Mouse (Mus musculus) gastrocnemius, adult 2 months (tissue): ENCODE data around the gene Smn1. TPM values are rescaled to one million over a fixed set of nuclear protein-coding genes. Genes with fewer than 3 reads are reported as not detected.

Experiments
- DNase-seq: peaks from one replicate; pipeline ENCODE4 v3.0.0; 2022
- H3K27ac ChIP-seq: fragments of 200-600 bp; 2 replicates; pipeline ENCODE4 v1.8.1; 2022; ENCODE audit warnings: mild to moderate bottlenecking
- H3K4me3 ChIP-seq: fragments of 200-600 bp; 2 replicates; pipeline ENCODE4 v1.8.1; 2022; ENCODE audit warnings: mild to moderate bottlenecking, moderate library complexity
- CTCF ChIP-seq: fragments of 200-600 bp; IDR thresholded peaks from 2 replicates; pipeline ENCODE4 v1.8.1; 2022; ENCODE audit warnings: antibody characterized with exemption, mild to moderate bottlenecking, moderate library complexity
- intact Hi-C: fragments of 180-260 bp; cut with DNase I; formaldehyde crosslinking; loops from one replicate; pipeline ENCODE4 v1.15.1; 2025
- long read RNA-seq, 2 experiments: library from polyadenylated mRNA; stranded (forward); transcript quantifications; one replicate each; pipeline ENCODE4 v2.0.0; 2021
- total RNA-seq, 2 experiments: library from RNA; stranded (reverse); gene quantifications; 2 replicates each; pipeline ENCODE4 v1.2.3; 2021

Smn1 gene
- total RNA-seq = 10 to 100 TPM; 13.1 to 15.6 TPM
- long read RNA-seq, experiment 1, transcript Smn1-201 (9 exons, 1,222 nt) = major isoform, 16 of 16 reads
- long read RNA-seq, experiment 1, partial matches to known transcripts = 0 of 16 reads
- long read RNA-seq, experiment 1, other reads (novel, unspliced or antisense) = 0 of 16 reads
- long read RNA-seq, experiment 2, transcript Smn1-201 (9 exons, 1,222 nt) = major isoform, 7 of 11 reads
- long read RNA-seq, experiment 2, partial matches to known transcripts = 1 of 11 reads
- long read RNA-seq, experiment 2, other reads (novel, unspliced or antisense) = 3 of 11 reads

DNA sequence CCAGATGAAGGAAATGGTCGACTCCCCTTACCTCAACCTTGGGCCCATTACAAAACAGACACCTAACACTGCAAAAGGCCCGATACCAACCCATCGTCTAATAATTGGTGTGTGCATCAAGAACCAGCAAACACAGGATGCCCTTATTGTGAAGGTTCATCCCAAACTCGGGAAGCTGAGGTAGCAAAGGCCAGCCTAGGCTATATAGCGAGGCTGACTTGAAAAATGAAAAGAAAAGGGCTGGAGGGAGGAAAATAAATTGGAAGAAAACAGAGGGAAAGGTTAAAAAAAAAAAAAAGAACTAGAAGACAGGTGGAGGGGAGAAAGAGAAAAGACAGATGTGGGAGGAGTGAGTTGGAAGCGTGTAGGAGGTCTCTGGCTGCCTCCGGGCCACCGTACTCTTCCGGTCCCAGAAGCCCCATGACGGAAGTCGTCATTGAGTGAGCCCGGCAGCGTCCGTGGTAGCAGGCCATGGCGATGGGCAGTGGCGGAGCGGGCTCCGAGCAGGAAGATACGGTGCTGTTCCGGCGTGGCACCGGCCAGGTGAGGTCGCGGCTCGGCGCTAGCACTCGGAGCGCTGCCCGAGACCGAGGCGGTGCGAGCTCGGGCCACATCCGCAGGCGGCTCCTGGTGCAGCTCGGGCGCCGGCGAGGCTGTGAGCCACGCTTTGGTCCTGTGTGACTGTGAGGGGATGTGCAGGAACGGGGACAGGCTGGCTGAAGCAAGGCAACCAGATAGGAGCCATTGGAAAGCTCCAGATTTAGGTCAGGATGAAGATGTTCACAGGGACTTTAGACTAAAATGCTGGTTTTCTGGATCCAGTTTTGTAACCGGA is at the start of gene Smn1:
Gene Smn1, plus strand, starts transcription at position 430 of the 835 bp plus-strand sequence.
- intact Hi-C loops = loop anchor here (2.0 kb wide), 1 partner anchor 20 kb away; the partner anchor contains the start of gene Bdp1
- no peak for TF ChIP-seq CTCF
- peak within 1 kb of the TSS; percentile 99 for H3K4me3 ChIP-seq
- DNase-seq = peak; percentile 95
- H3K27ac ChIP-seq = peak within 1 kb of the TSS; percentile 80

DNA sequence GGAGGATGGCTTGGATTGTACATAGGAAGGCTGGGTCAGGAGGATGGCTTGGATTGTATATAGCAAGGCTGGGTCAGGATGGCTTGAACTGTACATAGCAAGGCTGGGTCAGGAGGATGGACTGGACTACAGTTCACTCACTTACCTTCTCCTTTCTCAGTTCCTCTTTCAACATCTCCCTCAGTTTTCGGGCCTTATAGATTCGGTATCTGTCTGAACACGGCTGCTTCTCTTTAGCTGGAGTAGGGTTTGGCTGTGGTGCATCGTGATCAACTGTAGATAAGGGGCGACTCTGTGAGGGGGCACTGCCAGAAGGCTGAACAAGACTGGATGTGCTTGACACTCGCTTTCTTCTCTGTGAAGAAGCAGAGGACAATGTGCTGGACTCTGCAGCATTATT is 25.8 kb upstream of the Smn1 start:
- H3K27ac ChIP-seq = no peak overlapping the region
- DNase-seq = no peak
- intact Hi-C loops = loop anchor here (5.0 kb wide), 1 partner anchor 72 kb away; no protein-coding TSS in a partner anchor
- TF ChIP-seq CTCF = no peak
- no peak overlapping the region for H3K4me3 ChIP-seq

- TF ChIP-seq CTCF = no peak
- DNase-seq = no peak
- H3K4me3 ChIP-seq = peak overlapping the region; percentile 85
- intact Hi-C loops = loop anchor here (10.0 kb wide), 1 partner anchor 552 kb away; the partner anchor contains the start of genes Ak6, Rad17 and Taf9
- peak overlapping the region; percentile 96 for H3K27ac ChIP-seq
These were observed 21.5 kb upstream of the Smn1 start for GRCm38 (mm10) chr13:100103052-100103658.

DNA sequence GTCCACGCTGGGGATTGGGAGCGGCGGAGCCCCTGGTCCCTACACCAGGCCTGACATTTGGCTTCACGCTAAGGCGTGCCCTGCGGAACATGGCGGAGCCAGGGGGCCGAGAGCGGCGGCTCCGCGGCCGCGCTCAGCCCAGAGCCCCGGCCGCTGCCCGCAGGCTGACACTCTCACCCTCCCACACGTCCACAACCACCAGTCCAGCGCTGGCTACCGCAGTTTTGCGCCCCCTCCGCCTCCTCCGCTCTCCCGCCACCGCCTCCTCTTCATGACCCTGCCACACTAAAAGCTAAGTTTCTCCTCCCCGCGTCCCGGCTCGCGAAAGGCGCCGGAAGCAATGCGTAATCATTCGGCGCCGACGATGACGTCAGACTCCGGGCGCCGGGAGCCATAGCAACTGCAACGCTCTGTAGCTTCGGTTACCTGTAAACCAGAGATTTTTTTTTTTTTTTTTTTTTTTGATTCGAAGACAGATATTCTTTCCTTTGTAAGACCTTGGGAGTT is 20.9 kb upstream of the Smn1 start, which contains the start of gene Bdp1:
Gene Bdp1, minus strand, starts transcription at position 323 of the 507 bp plus-strand sequence.
- H3K27ac ChIP-seq = peak within 1 kb of the TSS; percentile 96
- TF ChIP-seq CTCF = no peak
- intact Hi-C loops = loop anchor here (2.0 to 10.0 kb wide), 2 partner anchors 21 to 551 kb away; partner anchors contain the start of genes Ak6, Rad17, Smn1 and Taf9
- peak; percentile 95 for DNase-seq
- H3K4me3 ChIP-seq = peak within 1 kb of the TSS; percentile 85

GRCm38 (mm10) chr13:100107652-100108472 is 16.8 kb upstream of the Smn1 start, which contains the start of gene Serf1:
TSS of gene Serf1 (plus strand) at chr13:100108012.
- Histone ChIP-seq H3K4me3 (peak within 1 kb of the TSS; percentile 78), H3K27ac (peak within 1 kb of the TSS; percentile 72)
- TF ChIP-seq CTCF = no peak
- intact Hi-C loops = loop anchor here (10.0 kb wide), 1 partner anchor 547 kb away; the partner anchor contains the start of genes Ak6, Rad17 and Taf9
- DNase-seq = peak; percentile 88

DNA sequence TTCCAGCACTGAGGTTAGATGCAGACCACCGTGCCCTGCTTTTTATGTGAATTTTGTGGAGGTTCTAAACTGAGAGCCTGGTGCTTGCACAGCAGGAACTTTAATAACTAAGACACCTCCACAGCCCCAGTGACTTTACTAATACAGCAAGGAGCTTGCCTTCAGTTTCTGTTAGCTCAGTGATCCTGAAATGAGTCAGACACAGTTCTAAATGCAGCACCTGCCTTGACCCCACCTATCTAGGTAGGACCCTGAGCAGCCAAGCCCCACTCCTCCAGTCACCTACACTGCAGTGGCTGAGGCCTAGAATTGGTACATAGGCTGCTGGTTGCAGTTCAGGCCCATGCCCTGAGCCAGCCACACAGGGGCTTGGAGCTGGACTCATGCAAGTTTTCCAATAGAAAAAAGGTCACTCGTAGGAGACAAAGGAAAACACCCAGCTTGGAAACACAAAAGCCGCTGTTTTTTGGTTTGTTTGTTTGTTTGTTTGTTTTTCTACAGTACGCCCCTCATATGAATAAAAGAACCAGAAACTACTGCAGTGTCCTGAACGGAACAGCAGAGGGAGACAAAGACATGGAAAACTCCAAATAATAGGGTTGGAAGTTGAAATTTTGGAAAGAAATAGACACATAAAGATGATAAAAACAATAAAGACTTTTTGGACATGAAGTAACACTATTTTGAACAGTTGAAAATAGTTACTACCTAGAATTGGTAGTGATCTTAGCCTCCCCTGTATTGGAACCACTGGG is 12.3 kb upstream of the Smn1 start:
- TF ChIP-seq CTCF = peak; percentile 65

GRCm38 (mm10) chr13:100123970-100124369 is 682 bp upstream of the Smn1 start:
- intact Hi-C loops = loop anchor here (2.0 kb wide), 1 partner anchor 19 kb away; the partner anchor contains the start of gene Bdp1
- Histone ChIP-seq H3K4me3 (peak overlapping the region; percentile 99), H3K27ac (no peak overlapping the region; the same call in 1 of the 2 replicates)
- no peak for DNase-seq
- no peak for TF ChIP-seq CTCF

More for the DNA sequence above, 12.3 kb upstream of the Smn1 start:
- H3K4me3 ChIP-seq = no peak overlapping the region
- DNase-seq = no peak
- no peak overlapping the region for H3K27ac ChIP-seq
- intact Hi-C loops = no loop called here

GRCm38 (mm10) chr13:100125258-100125643 is 599 bp downstream of the Smn1 start:
- no peak for TF ChIP-seq CTCF
- Histone ChIP-seq H3K27ac (peak overlapping the region; percentile 80), H3K4me3 (peak overlapping the region; percentile 99)
- DNase-seq = no peak
- intact Hi-C loops = loop anchor here (2.0 kb wide), 1 partner anchor 20 kb away; the partner anchor contains the start of gene Bdp1

GRCm38 (mm10) chr13:100141646-100142314 is 17.1 kb downstream of the Smn1 start:
- H3K4me3 ChIP-seq = no peak overlapping the region
- no peak overlapping the region for H3K27ac ChIP-seq
- intact Hi-C loops = no loop called here
- no peak for DNase-seq
- TF ChIP-seq CTCF = no peak

DNA sequence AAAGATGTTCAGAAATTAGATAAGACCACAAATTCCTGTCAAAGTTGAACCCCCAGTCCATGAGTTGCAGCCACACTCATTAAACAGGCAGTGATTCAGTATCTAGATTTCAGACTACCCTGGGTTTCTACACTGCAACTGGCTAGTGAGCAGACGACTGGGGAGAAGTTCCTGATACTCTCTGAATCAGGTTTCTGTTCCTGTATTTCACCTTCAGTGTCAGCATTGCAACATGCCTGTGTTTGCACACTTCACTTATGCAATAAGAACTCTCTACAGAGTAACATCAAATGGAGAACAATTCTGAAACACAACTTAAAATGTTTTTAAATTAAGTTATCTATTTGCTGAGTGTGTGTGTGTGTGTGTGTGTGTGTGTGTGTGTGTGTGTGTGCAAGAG is 28.0 kb downstream of the Smn1 start:
- DNase-seq = no peak
- intact Hi-C loops = no loop called here
- Histone ChIP-seq H3K4me3 (no peak overlapping the region), H3K27ac (no peak overlapping the region)
- no peak for TF ChIP-seq CTCF
